Comparison of ENCODE assay signal across 17 mouse cellular contexts in the genomic region with DNA sequence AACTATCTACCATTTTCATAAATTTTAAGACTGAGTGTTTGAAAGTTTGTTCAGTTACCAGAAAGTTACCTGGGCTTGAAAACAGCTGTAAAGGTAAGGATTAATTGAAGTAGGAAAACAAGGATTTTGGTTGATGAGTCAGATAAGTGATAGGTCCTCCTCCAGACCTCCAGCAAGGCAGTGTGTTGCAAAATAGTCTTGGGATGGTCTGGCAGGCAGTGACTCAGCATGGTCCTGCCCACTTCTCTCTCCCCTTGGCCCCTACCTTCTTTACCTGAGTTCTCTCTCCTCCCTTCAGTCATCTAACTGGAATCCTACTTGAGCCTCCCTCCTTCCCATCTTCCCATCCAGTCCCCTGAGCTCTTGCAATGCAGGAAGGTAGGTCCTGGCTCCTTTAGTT.
"Had no signal": no experiment of that assay in that cellular context is flagged by ENCODE, and none has a peak within 500 bp of the region (broad histone marks: within the 10 kb centered on the region; RNA-seq: fewer than 3 reads in every experiment).

No protein-coding gene starts in this region.

- DNase-seq: lung, embryonic 14.5 days; lung, postnatal 10 days; retina, postnatal 1 day; right cerebral cortex, adult 18-20 months; right cerebral cortex, postnatal 25 days; right cerebral cortex, postnatal 4 days; spleen, adult 18-20 months; thymus, adult 18-20 months; thymus, postnatal 14 days; thymus, postnatal 36 days had no signal

- H3K36me3 ChIP-seq: midbrain, embryonic 13.5 days; midbrain, embryonic 15.5 days; neural tube, embryonic 13.5 days; neural tube, embryonic 15.5 days had no signal

- H3K4me3 ChIP-seq: megakaryocyte, embryonic 14.5 days; midbrain, embryonic 13.5 days; midbrain, embryonic 15.5 days; neural tube, embryonic 13.5 days; neural tube, embryonic 15.5 days had no signal

- H3K4me2 ChIP-seq: lung, embryonic 14.5 days; midbrain, embryonic 11.5 days; midbrain, embryonic 13.5 days; midbrain, embryonic 15.5 days; neural tube, embryonic 13.5 days; neural tube, embryonic 15.5 days had no signal

- H3K27me3 ChIP-seq: midbrain, embryonic 13.5 days; midbrain, embryonic 15.5 days; neural tube, embryonic 13.5 days; neural tube, embryonic 15.5 days had no signal

- H3K4me1 ChIP-seq: midbrain, embryonic 13.5 days; midbrain, embryonic 15.5 days; neural tube, embryonic 15.5 days had no signal

- H3K9me3 ChIP-seq: megakaryocyte, embryonic 14.5 days; midbrain, embryonic 13.5 days; midbrain, embryonic 15.5 days; neural tube, embryonic 13.5 days; neural tube, embryonic 15.5 days had no signal

- H3K27ac ChIP-seq: macrophage; midbrain, embryonic 13.5 days; midbrain, embryonic 15.5 days; neural tube, embryonic 13.5 days; neural tube, embryonic 15.5 days had no signal

- ATAC-seq: midbrain, embryonic 13.5 days; midbrain, embryonic 15.5 days had no signal

- H3K9ac ChIP-seq: lung, embryonic 14.5 days; midbrain, embryonic 13.5 days; midbrain, embryonic 15.5 days; neural tube, embryonic 13.5 days; neural tube, embryonic 15.5 days had no signal
